Mouse (Mus musculus) stomach, postnatal 0 days (tissue): ENCODE data around the gene Ripply1. TPM values are rescaled to one million over a fixed set of nuclear protein-coding genes. Genes with fewer than 3 reads are reported as not detected.

Experiments used
- ATAC-seq: fragments of 200-750 bp; cut with Nextera tagmentation; 2 replicates; pipeline ENCODE4 v1.8.0; 2017; ENCODE audit not compliant: low FRiP score, low TSS enrichment
- DNase-seq: peaks from one replicate; pipeline ENCODE4 v3.0.0-alpha.2; 2016; ENCODE audit warnings: low spot score
- H3K27ac ChIP-seq: fragments of 300-500 bp; sonication (generic); replicated peaks from 2 replicates; pipeline ENCODE4 v1.5.1; 2014; ENCODE audit warnings: mild to moderate bottlenecking, control low read depth
- H3K27me3 ChIP-seq: fragments of 300-500 bp; sonication (generic); 2 replicates; pipeline ENCODE4 v1.6.1; 2014; ENCODE audit warnings: low read length; ENCODE audit not compliant: control insufficient read depth, insufficient read depth
- H3K36me3 ChIP-seq: fragments of 300-500 bp; sonication (generic); 2 replicates; pipeline ENCODE4 v1.6.1; 2014; ENCODE audit warnings: low read length, mixed read lengths; ENCODE audit not compliant: control insufficient read depth, insufficient read depth
- H3K4me1 ChIP-seq: fragments of 300-500 bp; sonication (generic); replicated peaks from 2 replicates; pipeline ENCODE4 v1.6.1; 2014; ENCODE audit warnings: antibody characterized with exemption; ENCODE audit not compliant: control insufficient read depth, insufficient read depth
- H3K4me2 ChIP-seq: fragments of 300-500 bp; sonication (generic); replicated peaks from 2 replicates; pipeline ENCODE4 v1.6.1; 2014; ENCODE audit warnings: low read depth, mild to moderate bottlenecking, control low read depth, moderate library complexity
- H3K4me3 ChIP-seq: fragments of 300-500 bp; sonication (generic); 2 replicates; pipeline ENCODE4 v1.5.1; 2014; ENCODE audit warnings: low read depth, low read length, control low read depth
- H3K9ac ChIP-seq: fragments of 300-500 bp; sonication (generic); 2 replicates; pipeline ENCODE4 v1.6.1; 2014; ENCODE audit warnings: mild to moderate bottlenecking, low read length, control low read depth, mixed read lengths
- H3K9me3 ChIP-seq: fragments of 300-500 bp; sonication (generic); 2 replicates; pipeline ENCODE4 v1.6.1; 2016; ENCODE audit warnings: low read length; ENCODE audit not compliant: control insufficient read depth
- CTCF ChIP-seq: IDR thresholded peaks from 2 replicates; pipeline ENCODE4 v1.5.1; 2016; ENCODE audit warnings: antibody characterized with exemption, low read depth, mild to moderate bottlenecking, moderate library complexity
- EP300 ChIP-seq: optimal IDR thresholded peaks from 2 replicates; pipeline ENCODE3; 2016; ENCODE audit warnings: antibody characterized with exemption
- WGBS: fragments of 180-500 bp; shearing (Covaris S2); extraction: QIAGEN DNeasy Blood & Tissue Kit; methylation state at CpG from one replicate; pipeline ENCODE4 v1.1.7; 2014; 5-methylcytosine and 5-hydroxymethylcytosine counted together
- polyA plus RNA-seq: library from polyadenylated mRNA; unstranded; fragments of >200 nt; fragmentation: Nextera tagmentation; extraction: Ambion mirVana; gene quantifications from 2 replicates; pipeline ENCODE4 v1.2.1, GENCODE M21; 2015

Gene Ripply1
- polyA plus RNA-seq, 1 experiment from 2014 or later, result not detected

GRCm38 (mm10) chrX:139805918-139806317 lies 23.8 kb upstream of the Ripply1 start:
- Histone ChIP-seq H3K4me2 (no peak overlapping the region), H3K9me3 (no peaks in the 10 kb centered on the region), H3K4me3 (no peak overlapping the region), H3K36me3 (no peaks in the 10 kb centered on the region), H3K27me3 (no peaks in the 10 kb centered on the region), H3K4me1 (no peaks in the 10 kb centered on the region), H3K9ac (no peak overlapping the region), H3K27ac (no peak overlapping the region)
- no peak for ATAC-seq
- no peak for DNase-seq
- TF ChIP-seq CTCF, result no peak
- no peak for TF ChIP-seq EP300
- WGBS, result 84% methylated on average over 4 of the region's 4 CpGs

- no peak overlapping the region for H3K9ac ChIP-seq
- WGBS, result 79% methylated on average over 2 of the region's 2 CpGs
- DNase-seq, result no peak
- H3K9me3 ChIP-seq, result no peaks in the 10 kb centered on the region
- H3K27ac ChIP-seq, result no peak overlapping the region
- H3K36me3 ChIP-seq, result no peaks in the 10 kb centered on the region
- no peak overlapping the region for H3K4me2 ChIP-seq
- H3K4me1 ChIP-seq, result no peaks in the 10 kb centered on the region
- no peak for ATAC-seq
- no peaks in the 10 kb centered on the region for H3K27me3 ChIP-seq
- H3K4me3 ChIP-seq, result no peak overlapping the region
- no peak for TF ChIP-seq EP300
- TF ChIP-seq CTCF, result no peak
Observed at GRCm38 (mm10) chrX:139803028-139803427, 20.9 kb upstream of the Ripply1 start.

- DNase-seq (no peak), ATAC-seq (no peak)
- Histone ChIP-seq H3K27ac (no peak within 1 kb of the TSS), H3K4me3 (no peak within 1 kb of the TSS), H3K36me3 (no peaks in the 10 kb centered on the region), H3K9ac (no peak within 1 kb of the TSS), H3K4me1 (no peaks in the 10 kb centered on the region), H3K9me3 (no peaks in the 10 kb centered on the region), H3K4me2 (no peak within 1 kb of the TSS), H3K27me3 (no peaks in the 10 kb centered on the region)
- 55% methylated on average over 8 of the region's 8 CpGs for WGBS
- TF ChIP-seq EP300 (no peak), CTCF (no peak)
Observed at GRCm38 (mm10) chrX:139800406-139800878, 18.3 kb upstream of the Ripply1 start, which contains the start of gene Cldn2. Gene Cldn2 (plus strand): TSS chrX:139800828.

GRCm38 (mm10) chrX:139799953-139800352 lies 17.8 kb upstream of the Ripply1 start:
- DNase-seq (no peak), ATAC-seq (no peak)
- no peak overlapping the region for H3K27ac ChIP-seq
- 52% methylated on average over 3 of the region's 3 CpGs for WGBS
- no peaks in the 10 kb centered on the region for H3K9me3 ChIP-seq
- no peaks in the 10 kb centered on the region for H3K4me1 ChIP-seq
- H3K27me3 ChIP-seq, result no peaks in the 10 kb centered on the region
- H3K4me2 ChIP-seq, result no peak overlapping the region
- no peaks in the 10 kb centered on the region for H3K36me3 ChIP-seq
- no peak for TF ChIP-seq CTCF
- no peak for TF ChIP-seq EP300
- no peak overlapping the region for H3K9ac ChIP-seq
- H3K4me3 ChIP-seq, result no peak overlapping the region

- H3K27ac ChIP-seq, result no peak overlapping the region
- H3K4me2 ChIP-seq, result no peak overlapping the region
- no peaks in the 10 kb centered on the region for H3K9me3 ChIP-seq
- no peak for DNase-seq
- no peaks in the 10 kb centered on the region for H3K27me3 ChIP-seq
- TF ChIP-seq EP300 (no peak), CTCF (no peak)
- no peaks in the 10 kb centered on the region for H3K4me1 ChIP-seq
- no peaks in the 10 kb centered on the region for H3K36me3 ChIP-seq
- no peak for ATAC-seq
- WGBS, result 62% methylated on average over 9 of the region's 9 CpGs
- no peak overlapping the region for H3K4me3 ChIP-seq
- H3K9ac ChIP-seq, result no peak overlapping the region
Observed at GRCm38 (mm10) chrX:139797875-139798274, 15.7 kb upstream of the Ripply1 start.

- Histone ChIP-seq H3K9me3 (no peaks in the 10 kb centered on the region), H3K4me1 (no peaks in the 10 kb centered on the region), H3K4me3 (no peak overlapping the region), H3K9ac (no peak overlapping the region), H3K36me3 (no peaks in the 10 kb centered on the region), H3K27me3 (no peaks in the 10 kb centered on the region), H3K4me2 (no peak overlapping the region), H3K27ac (no peak overlapping the region)
- DNase-seq (no peak), ATAC-seq (no peak)
- 83% methylated on average over 6 of the region's 6 CpGs for WGBS
- TF ChIP-seq EP300 (no peak), CTCF (no peak)
Observed at GRCm38 (mm10) chrX:139796037-139796436, 13.9 kb upstream of the Ripply1 start.
